In the genomic region with DNA sequence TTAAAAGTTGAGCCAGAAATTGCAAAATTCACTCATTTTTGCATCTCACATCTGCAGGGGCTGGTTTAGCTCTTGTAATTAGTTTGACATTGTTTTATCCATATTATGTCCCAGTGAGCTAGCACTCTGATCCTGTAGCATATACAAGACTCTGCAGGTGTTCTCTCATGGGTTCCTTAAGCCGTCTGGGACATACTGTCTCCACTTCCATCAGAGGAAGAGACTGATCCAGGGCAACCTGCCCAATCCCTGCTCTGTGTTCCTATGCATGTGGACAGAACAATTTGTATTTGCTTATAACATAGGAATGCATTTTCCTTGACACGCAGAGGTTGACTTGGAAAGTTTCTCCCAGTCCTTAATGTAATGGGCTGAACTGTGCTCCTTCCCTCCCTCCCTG, we compare ENCODE assay signal across 18 mouse cellular contexts. TPM values are rescaled to one million over a fixed set of nuclear protein-coding genes. Genes with fewer than 3 reads are reported as not detected.
DNase-seq lines count a peak whose midpoint lies in the region; ATAC-seq and TF ChIP-seq lines count a peak whose summit lies in the region.
"Had no signal": no experiment of that assay in that cellular context is flagged by ENCODE, and none has a peak within 500 bp of the region (broad histone marks: within the 10 kb centered on the region; RNA-seq: fewer than 3 reads in every experiment).

No protein-coding gene starts in this region.

- peak; percentile 33; the same call in 1 of the 2 replicates for ATAC-seq in heart, embryonic 16.5 days (replicated peaks; ENCODE audit: extremely low read depth, insufficient read depth, low FRiP score)
- ATAC-seq in lung, postnatal 0 days = peak; percentile 75
- ATAC-seq in limb, embryonic 12.5 days (ENCODE audit: insufficient number of reproducible peaks, insufficient read depth, low FRiP score, low TSS enrichment, low read depth) = no peak
- no peak for ATAC-seq in granulocyte monocyte progenitor cell, adult 5-6 weeks (replicated peaks; ENCODE audit: poor library complexity, severe bottlenecking)
- ATAC-seq: activated CD4-positive, CD25-positive, alpha-beta regulatory T cell, adult 4 months; forebrain, embryonic 13.5 days; inflammation-experienced regulatory T-cells, adult 6 months; Patski had no signal

- WGBS in heart, embryonic 16.5 days = 69% methylated on average over 2 of the region's 2 CpGs
- 47% methylated on average over 2 of the region's 2 CpGs for WGBS in lung, postnatal 0 days
- WGBS in limb, embryonic 12.5 days = 77% methylated on average over 2 of the region's 2 CpGs

- H3K9me3 ChIP-seq in heart, embryonic 16.5 days (replicated peaks; ENCODE audit: control insufficient read depth, low read length) = no peaks in the 10 kb centered on the region
- no peaks in the 10 kb centered on the region for H3K9me3 ChIP-seq in lung, postnatal 0 days (ENCODE audit: low read length)
- H3K9me3 ChIP-seq in limb, embryonic 12.5 days = no peaks in the 10 kb centered on the region
- H3K9me3 ChIP-seq: forebrain, embryonic 13.5 days had no signal

- no peak for DNase-seq in heart, adult 18-20 months
- DNase-seq in lung, postnatal 0 days (ENCODE audit: low spot score) = peak; percentile 39
- no peak for DNase-seq in lung, postnatal 25 days (ENCODE audit: low spot score)
- DNase-seq in kidney, postnatal 25 days = no peak
- no peak for DNase-seq in adrenal gland, postnatal 10 days
- DNase-seq: adrenal gland, postnatal 36 days; cerebellum, adult 2 months; midbrain, embryonic 14.5 days; thymus, postnatal 14 days had no signal

- H3K4me1 ChIP-seq in heart, embryonic 16.5 days (ENCODE audit: control insufficient read depth, insufficient read depth, low read length) = peaks cover 11% of the 10 kb centered on the region
- no peaks in the 10 kb centered on the region for H3K4me1 ChIP-seq in lung, postnatal 0 days (ENCODE audit: insufficient read depth, low read depth, low read length)
- peaks cover 23% of the 10 kb centered on the region for H3K4me1 ChIP-seq in limb, embryonic 12.5 days (replicated peaks)

- H3K27ac ChIP-seq in heart, embryonic 16.5 days (ENCODE audit: low read length) = peak overlapping the region; percentile 67
- no peak overlapping the region for H3K27ac ChIP-seq in lung, postnatal 0 days (ENCODE audit: low read length)
- H3K27ac ChIP-seq in limb, embryonic 12.5 days = peak overlapping the region; percentile 69; the same call in 1 of the 2 replicates
- H3K27ac ChIP-seq: forebrain, embryonic 13.5 days; layer of hippocampus, adult 2 months had no signal

- TF ChIP-seq EP300 in lung, postnatal 0 days (IDR thresholded peaks at IDR 0.05) = peak; percentile 64

- no peak for TF ChIP-seq CTCF in lung, postnatal 0 days (IDR thresholded peaks at IDR 0.05)

- H3K9ac ChIP-seq in heart, embryonic 16.5 days (ENCODE audit: low read length) = no peak overlapping the region
- H3K9ac ChIP-seq in lung, postnatal 0 days (replicated peaks; ENCODE audit: low read depth) = no peak overlapping the region
- H3K9ac ChIP-seq in limb, embryonic 12.5 days (replicated peaks) = no peak overlapping the region
- H3K9ac ChIP-seq: forebrain, embryonic 13.5 days had no signal

- no peaks in the 10 kb centered on the region for H3K36me3 ChIP-seq in heart, embryonic 16.5 days (ENCODE audit: control insufficient read depth, insufficient read depth)
- no peaks in the 10 kb centered on the region for H3K36me3 ChIP-seq in lung, postnatal 0 days (ENCODE audit: insufficient read depth, low read length)
- H3K36me3 ChIP-seq in limb, embryonic 12.5 days = no peaks in the 10 kb centered on the region

- no peaks in the 10 kb centered on the region for H3K27me3 ChIP-seq in heart, embryonic 16.5 days (ENCODE audit: control insufficient read depth, insufficient read depth, low read length)
- no peaks in the 10 kb centered on the region for H3K27me3 ChIP-seq in lung, postnatal 0 days (replicated peaks; ENCODE audit: insufficient read depth, low read length)
- H3K27me3 ChIP-seq in limb, embryonic 12.5 days = no peaks in the 10 kb centered on the region
- H3K27me3 ChIP-seq: forebrain, embryonic 13.5 days had no signal

- H3K4me3 ChIP-seq in heart, embryonic 16.5 days (ENCODE audit: low read length) = no peak overlapping the region
- no peak overlapping the region for H3K4me3 ChIP-seq in lung, postnatal 0 days (ENCODE audit: low read depth, low read length)
- H3K4me3 ChIP-seq in limb, embryonic 12.5 days (replicated peaks) = no peak overlapping the region
- H3K4me3 ChIP-seq: forebrain, embryonic 13.5 days; layer of hippocampus, adult 2 months had no signal

- no peak overlapping the region for H3K4me2 ChIP-seq in heart, embryonic 16.5 days (ENCODE audit: low read depth, low read length)
- H3K4me2 ChIP-seq in lung, postnatal 0 days (replicated peaks; ENCODE audit: low read depth, low read length) = no peak overlapping the region
- no peak overlapping the region for H3K4me2 ChIP-seq in limb, embryonic 12.5 days
- H3K4me2 ChIP-seq: forebrain, embryonic 13.5 days had no signal

RNA-seq across cellular contexts. Expression of gene Ddc, which starts 32.8 kb away (rescaled TPM):
- polyA plus RNA-seq in heart, embryonic 16.5 days (2015; fragmentation: Nextera tagmentation; extraction: Ambion mirVana) = 112 TPM in 2 replicates
- 1 to 10 TPM; 1.3 to 1.9 TPM for total RNA-seq in heart, adult 18-20 months (2021)
- polyA plus RNA-seq in lung, postnatal 0 days (2015; fragmentation: Nextera tagmentation; extraction: Ambion mirVana) = 12.4 and 17.6 TPM in 2 replicates
- 11.9 and 13.0 TPM in 2 replicates for polyA plus RNA-seq in limb, embryonic 12.5 days (2016; fragmentation: Nextera tagmentation; extraction: Ambion mirVana)
- 10 to 100 TPM; 72.6 to 85.6 TPM for total RNA-seq in adrenal gland, postnatal 10 days (2021)
- 2.1 TPM in 1 of 2 replicates, not detected in the other for total RNA-seq in granulocyte monocyte progenitor cell, adult 5-6 weeks (2014; fragmentation: Nextera tagmentation)
- 0.65 TPM in 1 of 2 replicates, not detected in the other for total RNA-seq in granulocyte monocyte progenitor cell, adult 5-6 weeks (2017)
- total RNA-seq: common myeloid progenitor, adult 5-6 weeks had no signal

RNA-seq across cellular contexts. Expression of gene Fignl1, which starts 56.4 kb away (rescaled TPM):
- polyA plus RNA-seq in heart, embryonic 16.5 days (2015; fragmentation: Nextera tagmentation; extraction: Ambion mirVana) = 46.3 and 56.0 TPM in 2 replicates
- under 1 TPM; 0.44 to 0.62 TPM for total RNA-seq in heart, adult 18-20 months (2021)
- polyA plus RNA-seq in lung, postnatal 0 days (2015; fragmentation: Nextera tagmentation; extraction: Ambion mirVana) = 4.2 and 5.6 TPM in 2 replicates
- 74.5 and 78.1 TPM in 2 replicates for polyA plus RNA-seq in limb, embryonic 12.5 days (2016; fragmentation: Nextera tagmentation; extraction: Ambion mirVana)
- total RNA-seq in adrenal gland, postnatal 10 days (2021) = 10 to 100 TPM in 1 of 2 experiments, 1 to 10 TPM in 1; 8.9 to 12.1 TPM
- 43.8 and 51.2 TPM in 2 replicates for total RNA-seq in granulocyte monocyte progenitor cell, adult 5-6 weeks (2014; fragmentation: Nextera tagmentation)
- total RNA-seq in granulocyte monocyte progenitor cell, adult 5-6 weeks (2017) = 93.0 and 100 TPM in 2 replicates

Comparison
In these comparisons a context has a peak if more than half of its experiments do, and no peak if none do; other contexts are left out.
1. ATAC-seq: peak in heart, embryonic 16.5 days (single experiment) and lung, postnatal 0 days (single experiment); none in limb, embryonic 12.5 days (single experiment) and granulocyte monocyte progenitor cell, adult 5-6 weeks (single experiment).
2. RNA of gene Ddc, which starts 32.8 kb away (total RNA-seq): 72.6 to 85.6 TPM in adrenal gland, postnatal 10 days; 0.65 to 2.1 TPM in granulocyte monocyte progenitor cell, adult 5-6 weeks and 1.3 to 1.9 TPM in heart, adult 18-20 months; every median in the first group is over 10 times any median in the second.
3. RNA of gene Fignl1, which starts 56.4 kb away (total RNA-seq): 43.8 to 100 TPM in granulocyte monocyte progenitor cell, adult 5-6 weeks and 8.9 to 12.1 TPM in adrenal gland, postnatal 10 days; 0.44 to 0.62 TPM in heart, adult 18-20 months; every median in the first group is over 4 times any median in the second.